Mouse (Mus musculus) liver, adult 2 months (tissue): Measurements from ENCODE around the gene Cacna1h. TPM values are rescaled to one million over a fixed set of nuclear protein-coding genes. Genes with fewer than 3 reads are reported as not detected.

Experiments
- DNase-seq: peaks from one replicate; pipeline ENCODE4 v3.0.0-alpha.2; 2011; ENCODE audit warnings: low read depth, low spot score; ENCODE audit errors: extremely low read depth
- H3K27ac ChIP-seq: fragments of 200-500 bp; replicated peaks from 2 replicates; pipeline ENCODE4 v1.5.1; 2012; ENCODE audit warnings: low read depth, mild to moderate bottlenecking, control low read depth, inconsistent platforms, low read length; ENCODE audit not compliant: insufficient read depth
- H3K27me3 ChIP-seq: fragments of 200-500 bp; 2 replicates; pipeline ENCODE4 v1.6.1; 2012; ENCODE audit warnings: mild to moderate bottlenecking, moderate library complexity, low read length, inconsistent platforms; ENCODE audit not compliant: control insufficient read depth, insufficient read depth
- H3K36me3 ChIP-seq: fragments of 200-500 bp; 2 replicates; pipeline ENCODE4 v1.6.1; 2012; ENCODE audit warnings: low read length, inconsistent platforms; ENCODE audit not compliant: control insufficient read depth, insufficient read depth
- H3K4me1 ChIP-seq: fragments of 200-500 bp; 2 replicates; pipeline ENCODE4 v1.6.1; 2011; ENCODE audit warnings: low read length; ENCODE audit not compliant: control insufficient read depth, insufficient read depth
- H3K4me3 ChIP-seq: fragments of 200-500 bp; 2 replicates; pipeline ENCODE4 v1.5.1; 2011; ENCODE audit warnings: low read depth, mild to moderate bottlenecking, control low read depth, low read length, moderate library complexity; ENCODE audit not compliant: insufficient read depth
- H3K79me2 ChIP-seq: fragments of 200-500 bp; 2 replicates; pipeline ENCODE4 v1.6.1; 2012; ENCODE audit warnings: inconsistent platforms, mild to moderate bottlenecking, low read length, moderate library complexity; ENCODE audit not compliant: control insufficient read depth, insufficient read depth
- H3K9ac ChIP-seq: fragments of 200-500 bp; 2 replicates; pipeline ENCODE4 v1.6.1; 2012; ENCODE audit warnings: low read depth, mild to moderate bottlenecking, control low read depth, inconsistent platforms, low read length
- CTCF ChIP-seq: fragments of 200-500 bp; IDR thresholded peaks from 2 replicates; pipeline ENCODE4 v1.5.1; 2011; ENCODE audit warnings: low read depth, low read length, control low read depth
- POLR2A ChIP-seq: fragments of 200-500 bp; IDR thresholded peaks from 2 replicates; pipeline ENCODE4 v1.6.1; 2011; ENCODE audit warnings: low read length, control low read depth; ENCODE audit not compliant: insufficient read depth; ENCODE audit errors: extremely low read depth
- WGBS: fragments of 180-500 bp; shearing (Covaris S2); methylation state at CpG from one replicate; pipeline ENCODE4 v1.1.7; 2018; 5-methylcytosine and 5-hydroxymethylcytosine counted together
- polyA plus RNA-seq: library from polyadenylated mRNA; depleted of rRNA; stranded (reverse); fragments of >200 nt; gene quantifications from 2 replicates; pipeline ENCODE4 v1.2.3, GENCODE M21; 2012
- total RNA-seq: library from RNA; depleted of rRNA; stranded (reverse); fragments of >200 nt; gene quantifications from 2 replicates; pipeline ENCODE4 v1.2.3, GENCODE M21; 2014

Gene Cacna1h
- total and polyA plus RNA-seq, 2 experiments: 0.05 TPM; not detected in 1

DNA sequence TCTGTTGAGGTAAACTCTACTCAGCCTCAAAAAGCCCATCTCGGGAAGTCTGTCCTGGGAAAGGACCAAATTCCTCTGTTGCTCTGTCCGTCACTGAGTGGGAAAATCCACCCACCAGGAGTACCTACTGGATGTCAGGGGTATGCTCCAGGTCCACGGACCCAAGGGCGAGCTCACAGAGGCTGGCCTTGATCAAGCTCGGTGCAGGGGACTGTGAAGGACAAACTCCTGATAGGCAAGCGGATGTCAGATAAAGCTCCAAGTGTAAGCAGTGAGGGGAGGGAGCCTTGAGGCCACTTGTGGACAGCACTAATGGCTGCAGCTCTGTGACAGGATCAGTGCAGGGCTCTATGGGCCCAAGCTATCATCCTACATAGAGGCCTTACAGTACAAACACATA lies 23.4 kb downstream of the Cacna1h start:
- Histone ChIP-seq H3K79me2 (no peaks in the 10 kb centered on the region), H3K36me3 (no peaks in the 10 kb centered on the region), H3K4me3 (no peak overlapping the region), H3K9ac (no peak overlapping the region), H3K27me3 (no peaks in the 10 kb centered on the region), H3K27ac (no peak overlapping the region), H3K4me1 (no peaks in the 10 kb centered on the region)
- DNase-seq: no peak
- WGBS: 71% methylated on average over 6 of the region's 6 CpGs
- no peak for TF ChIP-seq CTCF
- TF ChIP-seq POLR2A: no peak

DNA sequence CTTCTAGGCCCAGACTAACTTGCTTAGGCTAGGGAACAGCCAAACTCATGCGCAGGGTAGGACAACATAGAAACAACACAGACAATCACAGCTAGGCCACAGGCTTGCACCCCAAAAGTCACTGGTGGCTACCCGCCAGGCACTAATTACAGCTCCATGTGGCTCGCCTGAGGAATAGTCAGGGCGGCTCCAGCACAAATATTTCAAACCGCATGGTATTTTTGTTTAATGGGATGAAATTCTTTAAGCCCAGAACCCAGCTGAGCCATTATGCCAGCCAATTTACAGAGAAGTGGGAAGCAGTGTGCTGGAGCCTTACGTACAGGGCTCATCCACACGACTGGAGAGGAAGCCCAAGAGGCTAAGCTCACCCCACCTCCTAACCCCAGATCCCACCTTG lies 24.0 kb downstream of the Cacna1h start:
- no peak for TF ChIP-seq CTCF
- TF ChIP-seq POLR2A: no peak
- WGBS: 89% methylated on average over 7 of the region's 7 CpGs

DNA sequence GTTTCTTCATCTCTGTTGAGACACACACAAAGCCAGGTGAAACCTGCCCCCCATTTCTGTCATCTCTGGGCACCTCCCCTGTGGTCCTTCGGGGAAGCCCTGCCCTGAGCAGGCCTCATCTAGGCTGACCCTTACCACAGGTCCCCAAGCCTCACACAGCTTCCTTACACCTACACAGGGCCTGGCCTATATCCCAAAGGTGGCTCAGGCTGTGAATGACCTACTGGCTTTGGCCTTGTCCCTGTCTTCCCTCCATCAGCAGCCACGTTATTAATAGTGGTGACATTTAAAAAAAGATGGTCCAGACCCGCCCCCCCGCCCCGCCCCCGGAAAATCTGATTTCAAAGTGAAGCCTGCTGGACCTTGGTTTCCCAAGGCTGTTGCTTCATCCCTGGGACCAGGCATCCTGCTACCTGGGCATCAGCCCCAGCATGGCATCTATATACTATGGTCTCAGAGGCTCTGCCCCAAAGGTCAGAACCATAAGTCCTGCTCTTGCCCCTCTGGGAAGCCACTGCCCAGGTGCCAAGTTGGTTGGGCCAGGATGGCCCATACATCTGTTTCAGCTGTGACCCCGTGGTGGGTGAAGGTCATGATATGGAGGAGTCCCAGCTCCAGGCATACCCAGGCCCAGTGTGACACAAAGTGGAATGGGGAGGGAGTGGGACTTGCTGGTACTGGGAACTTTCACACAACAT lies 25.1 kb downstream of the Cacna1h start:
- Histone ChIP-seq H3K36me3 (no peaks in the 10 kb centered on the region), H3K4me3 (no peak overlapping the region), H3K27me3 (no peaks in the 10 kb centered on the region), H3K4me1 (no peaks in the 10 kb centered on the region), H3K9ac (no peak overlapping the region), H3K79me2 (no peaks in the 10 kb centered on the region), H3K27ac (no peak overlapping the region)
- no peak for TF ChIP-seq POLR2A
- no peak for TF ChIP-seq CTCF
- no peak for DNase-seq
- 72% methylated on average over 7 of the region's 7 CpGs for WGBS

More for the DNA sequence above, 24.0 kb downstream of the Cacna1h start:
- no peak overlapping the region for H3K4me3 ChIP-seq
- no peak overlapping the region for H3K27ac ChIP-seq
- no peaks in the 10 kb centered on the region for H3K4me1 ChIP-seq
- H3K36me3 ChIP-seq: no peaks in the 10 kb centered on the region
- H3K27me3 ChIP-seq: no peaks in the 10 kb centered on the region
- DNase-seq: no peak
- H3K79me2 ChIP-seq: no peaks in the 10 kb centered on the region
- no peak overlapping the region for H3K9ac ChIP-seq

DNA sequence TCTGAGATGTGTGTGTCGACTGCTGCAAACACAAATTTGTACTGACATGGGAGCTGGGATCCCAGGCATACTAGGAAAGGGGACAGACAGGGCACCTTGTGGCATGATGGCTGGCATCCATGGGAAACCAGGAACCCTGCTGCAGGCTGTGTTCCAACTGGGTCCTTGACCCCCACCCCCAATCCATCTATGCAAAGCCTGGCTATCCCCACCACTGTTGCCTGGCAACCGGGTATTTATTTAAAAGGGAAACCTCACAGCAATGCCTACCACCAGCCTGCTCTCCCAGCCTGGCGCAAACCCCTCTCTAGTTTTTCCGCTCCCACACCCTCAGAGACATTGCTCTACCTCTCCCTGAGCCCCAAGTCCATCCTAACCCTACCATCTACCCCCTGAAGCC lies 26.2 kb downstream of the Cacna1h start:
- DNase-seq: no peak

DNA sequence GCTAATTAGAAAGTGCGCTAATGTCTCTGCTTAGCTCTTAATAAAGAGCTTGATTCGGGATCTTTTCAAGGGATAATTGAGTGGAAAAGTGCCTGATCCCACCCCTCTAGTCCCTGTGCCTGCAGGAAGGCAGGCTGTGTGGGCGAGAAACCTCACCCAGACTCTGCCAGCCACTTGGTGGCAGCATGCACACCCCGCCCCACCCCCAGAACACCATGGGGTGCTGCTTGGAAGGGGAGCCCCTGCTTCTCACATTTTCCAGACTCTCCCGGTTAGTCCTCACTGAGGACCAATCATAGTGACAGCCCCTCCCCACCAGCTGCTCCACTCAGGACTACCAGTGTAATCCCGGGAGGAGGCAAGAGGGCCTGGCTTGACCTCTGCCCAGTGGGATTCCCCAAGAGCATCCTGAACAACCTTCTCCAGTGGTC lies 27.6 kb downstream of the Cacna1h start:
- no peaks in the 10 kb centered on the region for H3K4me1 ChIP-seq
- no peak overlapping the region for H3K27ac ChIP-seq
- WGBS: 53% methylated on average over 6 of the region's 6 CpGs
- no peak for TF ChIP-seq POLR2A
- TF ChIP-seq CTCF: 0 out of 2 replicates have a peak, but pooled peaks have one; percentile 24
- H3K27me3 ChIP-seq: no peaks in the 10 kb centered on the region
- no peak overlapping the region for H3K9ac ChIP-seq
- no peak overlapping the region for H3K4me3 ChIP-seq
- H3K79me2 ChIP-seq: no peaks in the 10 kb centered on the region
- no peak for DNase-seq
- no peaks in the 10 kb centered on the region for H3K36me3 ChIP-seq

More for the DNA sequence above, 26.2 kb downstream of the Cacna1h start:
- no peaks in the 10 kb centered on the region for H3K79me2 ChIP-seq
- WGBS: 85% methylated on average over 4 of the region's 4 CpGs
- H3K36me3 ChIP-seq: no peaks in the 10 kb centered on the region
- H3K4me1 ChIP-seq: no peaks in the 10 kb centered on the region
- no peaks in the 10 kb centered on the region for H3K27me3 ChIP-seq
- no peak overlapping the region for H3K9ac ChIP-seq
- no peak overlapping the region for H3K4me3 ChIP-seq
- no peak overlapping the region for H3K27ac ChIP-seq
- TF ChIP-seq CTCF (no peak), POLR2A (no peak)

DNA sequence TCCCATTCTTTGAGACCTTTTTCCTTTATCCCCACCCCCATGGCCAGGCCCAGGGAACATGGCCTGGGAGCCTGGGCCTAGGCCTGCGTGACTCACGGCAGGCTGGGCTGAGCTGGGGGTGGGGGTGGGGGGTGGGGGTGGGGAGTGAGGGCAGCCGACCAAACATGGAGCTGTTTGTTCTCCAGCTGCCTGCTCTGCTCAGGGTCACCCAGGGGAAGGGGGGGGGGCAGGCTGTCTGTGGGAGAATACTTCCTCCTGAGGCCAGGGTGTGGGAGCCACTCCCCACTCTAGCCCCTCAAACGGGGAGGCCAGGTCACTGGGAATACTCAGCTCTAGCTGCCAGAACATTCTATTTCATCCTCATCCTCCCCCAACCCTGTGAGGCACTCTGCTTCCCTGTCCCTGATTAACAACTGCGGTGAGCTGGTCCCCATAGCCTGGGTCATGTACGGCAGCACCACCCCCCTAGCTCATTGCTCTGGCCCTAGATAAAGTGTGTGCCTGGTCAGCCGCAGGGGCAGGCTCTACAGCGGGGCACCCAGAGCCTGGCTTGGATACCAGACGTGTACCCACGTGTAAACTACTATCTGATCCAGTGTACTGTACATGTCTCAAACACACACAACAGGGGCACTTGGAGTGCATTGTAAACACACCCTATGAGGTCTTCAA lies 28.2 kb downstream of the Cacna1h start:
- no peak for DNase-seq

More for the DNA sequence above, 28.2 kb downstream of the Cacna1h start:
- H3K36me3 ChIP-seq: no peaks in the 10 kb centered on the region
- TF ChIP-seq POLR2A (no peak), CTCF (no peak)
- no peaks in the 10 kb centered on the region for H3K79me2 ChIP-seq
- no peaks in the 10 kb centered on the region for H3K4me1 ChIP-seq
- H3K9ac ChIP-seq: no peak overlapping the region
- H3K27me3 ChIP-seq: no peaks in the 10 kb centered on the region
- no peak overlapping the region for H3K4me3 ChIP-seq
- no peak overlapping the region for H3K27ac ChIP-seq
- WGBS: 14% methylated on average over 10 of the region's 10 CpGs
